In the genomic region with DNA sequence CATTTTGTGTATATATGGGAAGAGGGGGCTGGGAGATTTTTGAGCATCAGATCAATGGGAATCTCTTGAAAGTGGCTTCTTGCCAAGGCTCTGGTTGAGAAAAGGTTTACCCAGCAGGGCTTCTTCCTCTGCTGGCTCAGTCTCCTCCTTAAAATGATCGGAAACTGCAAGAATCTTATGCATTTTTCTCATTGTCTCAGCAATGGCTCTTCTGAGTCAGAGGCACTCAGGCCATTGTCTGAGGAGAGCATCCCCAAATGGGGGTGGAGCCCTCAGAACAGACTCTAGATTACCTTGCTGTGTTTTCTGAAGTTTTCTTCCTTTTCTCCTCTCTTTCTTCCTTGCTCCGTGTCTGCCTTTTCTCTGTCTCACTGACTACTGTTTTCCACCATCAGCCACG, we compare ENCODE assay signal across 25 mouse cellular contexts.
"Had no signal": no experiment of that assay in that cellular context is flagged by ENCODE, and none has a peak within 500 bp of the region (broad histone marks: within the 10 kb centered on the region; RNA-seq: fewer than 3 reads in every experiment).

No protein-coding gene starts in this region.

- H3K27ac ChIP-seq: heart, adult 2 months; heart, embryonic 13.5 days; heart, embryonic 15.5 days; hindbrain, embryonic 13.5 days; hindbrain, embryonic 15.5 days; hindbrain, postnatal 0 days; layer of hippocampus, adult 2 months; left cerebral cortex, adult 2 months; limb, embryonic 13.5 days; limb, embryonic 15.5 days; liver, embryonic 13.5 days; liver, embryonic 15.5 days had no signal

- H3K4me1 ChIP-seq: heart, embryonic 13.5 days; heart, embryonic 15.5 days; hindbrain, embryonic 13.5 days; hindbrain, embryonic 15.5 days; limb, embryonic 13.5 days; limb, embryonic 15.5 days; liver, embryonic 13.5 days; liver, embryonic 15.5 days had no signal

- H3K4me3 ChIP-seq: heart, adult 2 months; heart, embryonic 13.5 days; heart, embryonic 15.5 days; hindbrain, embryonic 13.5 days; hindbrain, embryonic 15.5 days; layer of hippocampus, adult 2 months; left cerebral cortex, adult 2 months; limb, embryonic 13.5 days; limb, embryonic 15.5 days; liver, embryonic 13.5 days; liver, embryonic 15.5 days had no signal

- DNase-seq: gastrocnemius, postnatal 14 days; gastrocnemius, postnatal 36 days; heart, adult 11 months; heart, adult 2 months; heart, postnatal 14 days; heart, postnatal 36 days; kidney, adult 11 months; kidney, adult 2 months; kidney, adult 9 months; kidney, postnatal 10 days; kidney, postnatal 25 days; kidney, postnatal 4 days; left cerebral cortex, postnatal 4 days; liver, embryonic 13.5 days; liver, postnatal 0 days had no signal

- H3K9ac ChIP-seq: heart, embryonic 13.5 days; heart, embryonic 15.5 days; hindbrain, embryonic 13.5 days; hindbrain, embryonic 15.5 days; limb, embryonic 13.5 days; limb, embryonic 15.5 days; liver, embryonic 13.5 days; liver, embryonic 15.5 days; liver, postnatal 0 days had no signal

- H3K9me3 ChIP-seq: heart, embryonic 13.5 days; heart, embryonic 15.5 days; hindbrain, embryonic 13.5 days; hindbrain, embryonic 15.5 days; limb, embryonic 13.5 days; limb, embryonic 15.5 days; liver, embryonic 13.5 days; liver, embryonic 15.5 days had no signal

- H3K36me3 ChIP-seq: heart, embryonic 13.5 days; heart, embryonic 15.5 days; hindbrain, embryonic 13.5 days; hindbrain, embryonic 15.5 days; limb, embryonic 13.5 days; limb, embryonic 15.5 days; liver, embryonic 13.5 days; liver, embryonic 15.5 days had no signal
